ENCODE assay signal across 20 mouse cellular contexts in genomic region chr7:83800561-83801482, GRCm38 (mm10). TPM values are rescaled to one million over a fixed set of nuclear protein-coding genes. Genes with fewer than 3 reads are reported as not detected.
DNase-seq lines count a peak whose midpoint lies in the region; ATAC-seq lines count a peak whose summit lies in the region.
"Had no signal": no experiment of that assay in that cellular context is flagged by ENCODE, and none has a peak within 500 bp of the region (broad histone marks: within the 10 kb centered on the region; RNA-seq: fewer than 3 reads in every experiment).

No protein-coding gene starts in this region.

- no peak for ATAC-seq in heart, embryonic 11.5 days (replicated peaks; ENCODE audit: insufficient number of reproducible peaks, low FRiP score, low TSS enrichment)
- ATAC-seq: forebrain, embryonic 16.5 days had no signal

- H3K4me1 ChIP-seq in heart, embryonic 11.5 days (ENCODE audit: control insufficient read depth, insufficient read depth, low read length): peaks cover 2% of the 10 kb centered on the region; the same call in 1 of the 2 replicates
- H3K4me1 ChIP-seq: neural tube, embryonic 15.5 days had no signal

- no peak overlapping the region for H3K4me3 ChIP-seq in heart, embryonic 11.5 days (ENCODE audit: low read depth, low read length)
- H3K4me3 ChIP-seq: embryonic facial prominence, embryonic 15.5 days; lung, embryonic 15.5 days; neural tube, embryonic 15.5 days had no signal

- no peak overlapping the region for H3K4me2 ChIP-seq in heart, embryonic 11.5 days
- H3K4me2 ChIP-seq: embryonic facial prominence, embryonic 15.5 days; lung, embryonic 15.5 days; neural tube, embryonic 15.5 days had no signal

- no peaks in the 10 kb centered on the region for H3K9me3 ChIP-seq in heart, embryonic 11.5 days (replicated peaks; ENCODE audit: control insufficient read depth, low read length)
- H3K9me3 ChIP-seq: embryonic facial prominence, embryonic 15.5 days; lung, embryonic 15.5 days; neural tube, embryonic 15.5 days had no signal

- H3K27ac ChIP-seq in heart, embryonic 11.5 days (ENCODE audit: low read depth, low read length): peak overlapping the region; percentile 41; the same call in 1 of the 2 replicates
- H3K27ac ChIP-seq: embryonic facial prominence, embryonic 15.5 days; lung, embryonic 15.5 days; neural tube, embryonic 15.5 days had no signal

- H3K27me3 ChIP-seq in heart, embryonic 11.5 days (ENCODE audit: control insufficient read depth, insufficient read depth, low read length): no peaks in the 10 kb centered on the region
- H3K27me3 ChIP-seq: embryonic facial prominence, embryonic 15.5 days; lung, embryonic 15.5 days; neural tube, embryonic 15.5 days had no signal

- 63% methylated on average over 8 of the region's 8 CpGs for WGBS in heart, embryonic 11.5 days (ENCODE audit: insufficient replicate concordance)

- peak; percentile 79 for DNase-seq in adrenal gland, adult 2 months
- no peak for DNase-seq in adrenal gland, postnatal 4 days (ENCODE audit: low spot score in 2 of 2)
- DNase-seq in heart, postnatal 10 days: no peak
- peak; percentile 45 to 72 for DNase-seq in layer of hippocampus, adult 18-20 months (ENCODE audit: low spot score in 2 of 2)
- DNase-seq in layer of hippocampus, postnatal 36 days: no peak
- DNase-seq in adrenal gland, postnatal 25 days: peak; percentile 50
- DNase-seq in B cell, adult 2 months: no peak
- DNase-seq: gastrocnemius, postnatal 10 days; kidney, adult 18-20 months; kidney, postnatal 4 days; liver; right cerebral cortex, postnatal 25 days; thymus, adult 18-20 months had no signal

- no peaks in the 10 kb centered on the region for H3K36me3 ChIP-seq in heart, embryonic 11.5 days (ENCODE audit: control insufficient read depth, insufficient read depth, low read length)
- H3K36me3 ChIP-seq: embryonic facial prominence, embryonic 15.5 days; lung, embryonic 15.5 days; neural tube, embryonic 15.5 days had no signal

- no peak overlapping the region for H3K9ac ChIP-seq in heart, embryonic 11.5 days (ENCODE audit: low read depth, low read length)
- H3K9ac ChIP-seq: embryonic facial prominence, embryonic 15.5 days; lung, embryonic 15.5 days; neural tube, embryonic 15.5 days had no signal

- intact Hi-C loops in heart, postnatal 10 days (cut with DNase I): loop anchor here (5.0 kb wide), 1 partner anchor 34 kb away; no protein-coding TSS in a partner anchor

RNA-seq across cellular contexts. Expression of gene Cfap161, which starts 6.1 kb away (rescaled TPM):
- total RNA-seq in adrenal gland, adult 2 months (2021): under 1 TPM; 0.35 to 0.45 TPM
- not detected in 2 replicates for polyA plus RNA-seq in adrenal gland, adult 2 months (2012; rRNA removed)
- total RNA-seq in adrenal gland, postnatal 4 days (2021): 1 to 10 TPM; 1.1 to 1.4 TPM
- polyA plus RNA-seq in heart, embryonic 11.5 days (2014; fragmentation: Nextera tagmentation; extraction: Ambion mirVana): 3.6 and 5.2 TPM in 2 replicates
- not detected for total RNA-seq in heart, postnatal 10 days (2021)
- 1 to 10 TPM; 1.7 to 2.2 TPM for total RNA-seq in layer of hippocampus, adult 18-20 months (2021)
- 1 to 10 TPM; 1.7 TPM for total RNA-seq in layer of hippocampus, postnatal 36 days (2021)
- total RNA-seq in adrenal gland, postnatal 25 days (2021): 0.46 TPM in 1 of 2 replicates, not detected in the other
- total RNA-seq: common myeloid progenitor, adult 5-6 weeks; gastrocnemius, postnatal 10 days; megakaryocyte, adult 5-6 weeks had no signal

RNA-seq across cellular contexts. Expression of gene Il16, which starts 55.3 kb away (rescaled TPM):
- total RNA-seq in adrenal gland, adult 2 months (2021): 1 to 10 TPM; 3.4 to 5.7 TPM
- polyA plus RNA-seq in adrenal gland, adult 2 months (2012; rRNA removed): 1.9 and 2.0 TPM in 2 replicates
- total RNA-seq in adrenal gland, postnatal 4 days (2021): 1 to 10 TPM; 8.5 to 8.8 TPM
- polyA plus RNA-seq in heart, embryonic 11.5 days (2014; fragmentation: Nextera tagmentation; extraction: Ambion mirVana): 1.5 and 2.1 TPM in 2 replicates
- 10 to 100 TPM in 1 of 2 experiments, 1 to 10 TPM in 1; 8.1 to 11.1 TPM for total RNA-seq in heart, postnatal 10 days (2021)
- total RNA-seq in layer of hippocampus, adult 18-20 months (2021): 10 to 100 TPM; 57.5 to 62.0 TPM
- total RNA-seq in layer of hippocampus, postnatal 36 days (2021): 10 to 100 TPM; 58.8 to 63.9 TPM
- 5.0 and 5.2 TPM in 2 replicates for total RNA-seq in adrenal gland, postnatal 25 days (2021)

Comparison
In these comparisons a context has a peak if more than half of its experiments do, and no peak if none do; other contexts are left out.
1. DNase-seq: peak in adrenal gland, adult 2 months (single experiment), layer of hippocampus, adult 18-20 months (2 of 2) and adrenal gland, postnatal 25 days (single experiment); none in adrenal gland, postnatal 4 days (0 of 2), heart, postnatal 10 days (0 of 2), layer of hippocampus, postnatal 36 days (0 of 2) and B cell, adult 2 months (0 of 2).